ENCODE assay signal across 19 mouse cellular contexts in the genomic region with DNA sequence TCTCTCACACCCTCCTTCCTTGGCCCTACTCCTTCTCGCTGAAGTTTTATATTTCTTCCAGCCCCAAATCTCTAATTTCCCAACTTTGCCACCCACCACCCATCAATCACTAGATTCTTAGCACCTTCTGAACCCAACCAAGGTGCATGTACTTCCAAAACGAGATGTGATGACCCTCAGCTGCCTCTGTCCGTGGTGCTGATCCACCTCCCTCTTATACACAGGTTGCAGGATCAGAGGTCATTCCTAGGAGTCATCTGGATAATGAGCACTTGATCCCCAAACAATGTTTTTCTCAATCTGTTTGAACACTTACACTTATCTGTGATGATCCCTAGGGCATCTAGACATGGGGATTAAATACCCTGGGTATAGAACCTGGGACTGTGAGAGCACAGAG.
DNase-seq lines count a peak whose midpoint lies in the region; ATAC-seq lines count a peak whose summit lies in the region.
"Had no signal": no experiment of that assay in that cellular context is flagged by ENCODE, and none has a peak within 500 bp of the region (broad histone marks: within the 10 kb centered on the region; RNA-seq: fewer than 3 reads in every experiment).

No protein-coding gene starts in this region.

- H3K4me3 ChIP-seq in forebrain, embryonic 13.5 days = no peak overlapping the region
- no peak overlapping the region for H3K4me3 ChIP-seq in midbrain, embryonic 11.5 days (ENCODE audit: low read depth, low read length)
- H3K4me3 ChIP-seq: embryonic facial prominence, embryonic 13.5 days; forebrain, embryonic 12.5 days; heart, adult 2 months; megakaryocyte, embryonic 14.5 days; stomach, embryonic 15.5 days had no signal

- DNase-seq in kidney, postnatal 4 days = peak; percentile 66 to 67
- DNase-seq in kidney, adult 11 months = no peak
- DNase-seq in ES-CJ7 (ENCODE audit: low read depth, low spot score) (peak; percentile 30), ZHBTc4 (ENCODE audit: low read depth, low spot score) (peak; percentile 30)
- DNase-seq in hindlimb bud, embryonic 11.5 days (ENCODE audit: extremely low spot score, low read depth, low spot score) = peak; percentile 14
- DNase-seq in midbrain, embryonic 11.5 days (ENCODE audit: low spot score, missing footprints) = no peak
- DNase-seq: adrenal gland, adult 8-10 months; cerebellum, adult 9-11 months; heart, adult 2 months; layer of hippocampus, adult 9-11 months; thymus, postnatal 36 days had no signal

- ATAC-seq in erythroblast, adult 5-6 weeks (replicated peaks; ENCODE audit: low FRiP score, poor library complexity, severe bottlenecking) = no peak
- no peak for ATAC-seq in forebrain, embryonic 13.5 days
- ATAC-seq in midbrain, embryonic 11.5 days (ENCODE audit: low FRiP score) = no peak
- ATAC-seq: hindbrain, postnatal 0 days had no signal

- no peaks in the 10 kb centered on the region for H3K9me3 ChIP-seq in forebrain, embryonic 13.5 days (replicated peaks)
- no peaks in the 10 kb centered on the region for H3K9me3 ChIP-seq in midbrain, embryonic 11.5 days (ENCODE audit: control insufficient read depth, low read length)
- H3K9me3 ChIP-seq: embryonic facial prominence, embryonic 13.5 days; forebrain, embryonic 12.5 days; stomach, embryonic 15.5 days had no signal

- H3K4me2 ChIP-seq in forebrain, embryonic 13.5 days = no peak overlapping the region
- H3K4me2 ChIP-seq in midbrain, embryonic 11.5 days = no peak overlapping the region
- H3K4me2 ChIP-seq: embryonic facial prominence, embryonic 13.5 days; forebrain, embryonic 12.5 days; liver, embryonic 11.5 days; stomach, embryonic 15.5 days had no signal

- 40% methylated on average over 3 of the region's 3 CpGs for WGBS in forebrain, embryonic 13.5 days
- 42% methylated on average over 3 of the region's 3 CpGs for WGBS in midbrain, embryonic 11.5 days

- H3K4me1 ChIP-seq in forebrain, embryonic 13.5 days = peaks cover 14% of the 10 kb centered on the region
- H3K4me1 ChIP-seq in midbrain, embryonic 11.5 days (ENCODE audit: control insufficient read depth, insufficient read depth, low read length) = no peaks in the 10 kb centered on the region; the same call in 1 of the 2 replicates
- H3K4me1 ChIP-seq: embryonic facial prominence, embryonic 13.5 days; megakaryocyte, embryonic 14.5 days; stomach, embryonic 15.5 days had no signal

- no peaks in the 10 kb centered on the region for H3K27me3 ChIP-seq in forebrain, embryonic 13.5 days
- no peaks in the 10 kb centered on the region for H3K27me3 ChIP-seq in midbrain, embryonic 11.5 days (ENCODE audit: control insufficient read depth, insufficient read depth, low read length)
- H3K27me3 ChIP-seq: embryonic facial prominence, embryonic 13.5 days; forebrain, embryonic 12.5 days; megakaryocyte, embryonic 14.5 days; stomach, embryonic 15.5 days had no signal

- no peak overlapping the region for H3K9ac ChIP-seq in forebrain, embryonic 13.5 days
- H3K9ac ChIP-seq in midbrain, embryonic 11.5 days (ENCODE audit: low read length) = no peak overlapping the region
- H3K9ac ChIP-seq: embryonic facial prominence, embryonic 13.5 days; forebrain, embryonic 12.5 days; stomach, embryonic 15.5 days had no signal

- no peaks in the 10 kb centered on the region for H3K36me3 ChIP-seq in forebrain, embryonic 13.5 days (ENCODE audit: poor library complexity, severe bottlenecking)
- H3K36me3 ChIP-seq in midbrain, embryonic 11.5 days (ENCODE audit: control insufficient read depth, insufficient read depth, low read length) = no peaks in the 10 kb centered on the region
- H3K36me3 ChIP-seq: embryonic facial prominence, embryonic 13.5 days; forebrain, embryonic 12.5 days; stomach, embryonic 15.5 days had no signal

- H3K27ac ChIP-seq in forebrain, embryonic 13.5 days = no peak overlapping the region
- no peak overlapping the region for H3K27ac ChIP-seq in midbrain, embryonic 11.5 days (ENCODE audit: low read depth, low read length)
- H3K27ac ChIP-seq: embryonic facial prominence, embryonic 13.5 days; forebrain, embryonic 12.5 days; heart, adult 2 months; hindbrain, postnatal 0 days; stomach, embryonic 15.5 days had no signal

Comparison
In these comparisons a context has a peak if more than half of its experiments do, and no peak if none do; other contexts are left out.
1. DNase-seq: peak in kidney, postnatal 4 days (2 of 2), ES-CJ7 (single experiment), ZHBTc4 (single experiment) and hindlimb bud, embryonic 11.5 days (single experiment); none in kidney, adult 11 months (single experiment) and midbrain, embryonic 11.5 days (single experiment).